Mouse (Mus musculus): ENCODE results near the gene Ghdc. TPM values are rescaled to one million over a fixed set of nuclear protein-coding genes. Genes with fewer than 3 reads are reported as not detected.

The Ghdc gene
- total and polyA plus RNA-seq, 2 experiments from 2014 or later, result 7.0 to 13.0 TPM

DNA sequence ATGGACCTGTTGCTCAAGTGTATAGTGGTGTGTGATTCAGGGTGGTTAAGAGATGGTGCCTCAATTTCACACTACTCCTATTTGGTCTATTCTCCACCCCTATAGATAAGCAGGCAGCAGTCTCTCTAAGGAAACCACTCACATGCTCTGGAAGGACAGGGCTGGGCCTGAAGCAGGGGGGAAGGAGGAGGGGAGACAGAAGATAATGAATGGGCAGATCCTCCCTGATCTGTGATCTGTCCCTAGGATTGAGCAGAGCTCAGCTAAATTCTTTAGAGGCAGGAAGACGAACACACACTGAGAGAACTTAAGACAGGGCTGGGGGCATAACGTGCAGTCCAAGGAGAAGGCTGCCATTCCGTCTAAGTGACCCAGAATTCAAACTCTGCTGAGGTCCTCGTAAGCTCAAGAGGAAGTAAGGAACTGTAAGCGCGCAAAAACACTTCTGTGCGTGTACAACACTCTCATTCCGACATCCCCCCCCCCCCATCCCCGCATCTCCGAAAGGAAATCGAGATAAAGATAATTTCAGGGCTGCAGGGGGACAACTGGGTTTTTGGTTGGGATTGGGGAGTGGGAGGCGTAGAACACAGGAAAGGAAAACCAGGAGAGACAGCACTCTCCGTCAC lies 33.5 kb downstream of the Ghdc start:
- Histone ChIP-seq H3K9ac (replicated peaks; ENCODE audit: low read depth, low read length) (peak overlapping the region; percentile 91), H3K27ac (ENCODE audit: low read depth) (peak overlapping the region; percentile 76), H3K4me1 (ENCODE audit: control insufficient read depth, insufficient read depth) (peaks cover 21% of the 10 kb centered on the region), H3K27me3 (ENCODE audit: control insufficient read depth, insufficient read depth, low read length) (no peaks in the 10 kb centered on the region), H3K4me3 (ENCODE audit: low read depth, low read length) (peak overlapping the region; percentile 82), H3K9me3 (replicated peaks; ENCODE audit: control insufficient read depth, low read length) (no peaks in the 10 kb centered on the region), H3K36me3 (replicated peaks; ENCODE audit: control insufficient read depth, insufficient read depth, low read length) (peaks cover 15% of the 10 kb centered on the region), H3K4me2 (ENCODE audit: low read depth, low read length) (peak overlapping the region; percentile 85)
- TF ChIP-seq CTCF (IDR thresholded peaks at IDR 0.05; ENCODE audit: low read depth), result no peak
- TF ChIP-seq EP300 (IDR thresholded peaks at IDR 0.05; ENCODE audit: low read depth), result no peak
- ATAC-seq (ENCODE audit: insufficient read depth, low read depth) (no peak), DNase-seq (ENCODE audit: low spot score) (no peak)
- WGBS, result under 1% methylated on average over 13 of the region's 13 CpGs

DNA sequence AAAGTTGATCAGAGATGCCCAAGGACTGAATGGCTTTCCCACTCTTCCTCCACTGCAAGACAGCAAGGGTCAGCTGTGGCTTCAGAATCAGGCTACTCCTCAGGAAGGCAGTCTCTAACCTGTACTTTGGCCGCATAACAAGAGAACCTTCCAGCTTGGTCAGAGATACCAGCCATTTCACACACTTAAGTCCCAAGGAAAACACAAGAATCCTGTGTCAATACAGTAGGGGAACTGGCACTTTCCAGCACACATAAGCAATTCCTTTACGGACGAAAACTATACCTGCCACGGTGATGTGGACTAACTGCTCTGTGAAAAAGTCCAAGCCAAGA lies 34.0 kb downstream of the Ghdc start:
- Histone ChIP-seq H3K9me3 (replicated peaks; ENCODE audit: control insufficient read depth, low read length) (no peaks in the 10 kb centered on the region), H3K36me3 (replicated peaks; ENCODE audit: control insufficient read depth, insufficient read depth, low read length) (peaks cover 15% of the 10 kb centered on the region), H3K4me2 (ENCODE audit: low read depth, low read length) (peak overlapping the region; percentile 85), H3K4me3 (ENCODE audit: low read depth, low read length) (peak overlapping the region; percentile 82; the same call in 1 of the 2 replicates), H3K9ac (replicated peaks; ENCODE audit: low read depth, low read length) (peak overlapping the region; percentile 91; the same call in 1 of the 2 replicates), H3K27ac (ENCODE audit: low read depth) (no peak overlapping the region), H3K27me3 (ENCODE audit: control insufficient read depth, insufficient read depth, low read length) (no peaks in the 10 kb centered on the region), H3K4me1 (ENCODE audit: control insufficient read depth, insufficient read depth) (peaks cover 21% of the 10 kb centered on the region)
- TF ChIP-seq EP300 (IDR thresholded peaks at IDR 0.05; ENCODE audit: low read depth), result no peak
- 54% methylated on average over 4 of the region's 4 CpGs for WGBS
- DNase-seq (ENCODE audit: low spot score), result no peak
- ATAC-seq (ENCODE audit: insufficient read depth, low read depth), result no peak

DNA sequence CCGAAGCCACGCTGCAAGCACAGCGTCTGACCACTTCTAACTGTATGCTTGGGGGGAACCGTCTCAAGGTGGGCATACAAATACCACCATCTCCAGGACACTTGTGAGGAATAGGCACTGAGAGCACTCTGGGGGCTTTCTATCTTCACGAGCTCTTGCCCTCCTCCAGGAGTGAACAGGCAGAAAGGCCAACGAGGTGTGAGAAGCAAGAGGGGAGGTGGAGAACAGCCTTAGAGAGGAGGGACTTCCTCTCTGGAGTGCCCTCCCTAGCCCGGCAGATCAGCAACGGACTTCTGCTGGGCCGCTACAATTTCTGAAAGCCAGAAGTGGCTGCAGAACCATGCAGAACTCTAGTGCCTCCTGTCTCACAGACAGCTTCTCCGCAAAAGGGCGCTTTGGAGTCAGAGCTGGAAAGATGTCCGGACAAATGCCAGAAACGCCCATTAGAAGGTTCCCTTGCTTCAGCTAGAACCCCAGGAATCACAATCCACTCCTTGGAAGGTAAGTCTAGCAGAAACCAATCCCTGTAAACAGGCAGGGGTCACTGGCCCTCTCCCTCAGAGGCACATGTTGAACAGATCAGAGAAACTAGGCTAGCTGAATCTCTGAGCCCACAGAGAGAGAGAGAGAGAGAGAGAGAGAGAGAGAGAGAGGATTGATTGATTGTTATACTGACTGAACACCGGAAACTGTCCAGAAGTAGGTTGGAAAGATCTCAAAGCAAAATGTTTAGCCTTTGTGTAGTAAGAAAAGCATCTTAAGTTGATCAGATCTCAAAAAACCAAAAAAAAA lies 34.6 kb downstream of the Ghdc start:
- H3K9me3 ChIP-seq (replicated peaks; ENCODE audit: control insufficient read depth, low read length), result no peaks in the 10 kb centered on the region
- H3K4me1 ChIP-seq (ENCODE audit: control insufficient read depth, insufficient read depth), result peaks cover 21% of the 10 kb centered on the region
- peak overlapping the region; percentile 21 for H3K27ac ChIP-seq (ENCODE audit: low read depth)
- H3K9ac ChIP-seq (replicated peaks; ENCODE audit: low read depth, low read length), result peak overlapping the region; percentile 41; the same call in 1 of the 2 replicates
- TF ChIP-seq CTCF (IDR thresholded peaks at IDR 0.05; ENCODE audit: low read depth) (no peak), EP300 (IDR thresholded peaks at IDR 0.05; ENCODE audit: low read depth) (no peak)
- no peaks in the 10 kb centered on the region for H3K27me3 ChIP-seq (ENCODE audit: control insufficient read depth, insufficient read depth, low read length)
- ATAC-seq (ENCODE audit: insufficient read depth, low read depth) (no peak), DNase-seq (ENCODE audit: low spot score) (no peak)
- H3K4me3 ChIP-seq (ENCODE audit: low read depth, low read length), result peak overlapping the region; percentile 82
- 54% methylated on average over 14 of the region's 14 CpGs for WGBS
- H3K36me3 ChIP-seq (replicated peaks; ENCODE audit: control insufficient read depth, insufficient read depth, low read length), result peaks cover 15% of the 10 kb centered on the region
- H3K4me2 ChIP-seq (ENCODE audit: low read depth, low read length), result peak overlapping the region; percentile 85

DNA sequence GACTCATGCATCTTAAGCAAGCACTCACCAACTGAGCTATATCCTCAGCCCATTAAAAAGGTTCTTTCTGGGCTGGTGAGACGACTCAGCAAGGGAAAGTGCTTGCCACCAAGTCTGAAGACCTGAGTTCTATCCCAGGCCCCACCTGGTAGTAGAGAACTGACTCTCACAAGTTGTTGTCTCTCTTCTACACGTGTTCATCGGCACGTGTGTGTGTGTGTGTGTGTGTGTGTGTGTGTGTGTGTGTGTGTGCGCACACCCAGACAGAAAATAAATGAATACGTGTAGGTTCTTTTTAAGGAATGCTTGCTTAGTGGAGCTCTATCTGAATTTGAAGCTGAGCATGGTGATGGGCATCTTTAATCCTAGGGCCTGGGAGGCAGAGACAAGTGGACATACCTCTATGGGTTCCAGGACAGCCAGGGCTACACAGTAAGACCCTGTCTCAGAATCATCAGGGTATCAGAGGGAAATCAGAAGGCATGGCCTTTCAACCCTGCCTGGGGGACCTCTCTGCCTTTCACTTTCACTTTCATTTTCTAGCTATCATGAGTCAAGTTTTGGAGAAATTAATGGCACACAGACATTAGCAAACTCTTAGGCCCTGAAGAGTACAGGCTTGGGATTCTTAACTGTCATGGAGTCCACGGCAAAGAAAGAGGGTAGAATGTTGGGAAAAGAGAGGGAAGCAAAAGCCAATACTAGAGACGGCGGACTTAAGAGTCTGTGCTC lies 35.5 kb downstream of the Ghdc start:
- Histone ChIP-seq H3K27ac (ENCODE audit: low read depth) (peak overlapping the region; percentile 21; the same call in 1 of the 2 replicates), H3K4me1 (ENCODE audit: control insufficient read depth, insufficient read depth) (peaks cover 21% of the 10 kb centered on the region), H3K36me3 (replicated peaks; ENCODE audit: control insufficient read depth, insufficient read depth, low read length) (peaks cover 15% of the 10 kb centered on the region), H3K4me3 (ENCODE audit: low read depth, low read length) (peak overlapping the region; percentile 82), H3K9me3 (replicated peaks; ENCODE audit: control insufficient read depth, low read length) (no peaks in the 10 kb centered on the region), H3K27me3 (ENCODE audit: control insufficient read depth, insufficient read depth, low read length) (no peaks in the 10 kb centered on the region), H3K9ac (replicated peaks; ENCODE audit: low read depth, low read length) (peak overlapping the region; percentile 41; the same call in 1 of the 2 replicates), H3K4me2 (ENCODE audit: low read depth, low read length) (peak overlapping the region; percentile 85)
- TF ChIP-seq EP300 (IDR thresholded peaks at IDR 0.05; ENCODE audit: low read depth) (no peak), CTCF (IDR thresholded peaks at IDR 0.05; ENCODE audit: low read depth) (no peak)
- DNase-seq (ENCODE audit: low spot score) (no peak), ATAC-seq (ENCODE audit: insufficient read depth, low read depth) (no peak)
- 77% methylated on average over 9 of the region's 9 CpGs for WGBS

DNA sequence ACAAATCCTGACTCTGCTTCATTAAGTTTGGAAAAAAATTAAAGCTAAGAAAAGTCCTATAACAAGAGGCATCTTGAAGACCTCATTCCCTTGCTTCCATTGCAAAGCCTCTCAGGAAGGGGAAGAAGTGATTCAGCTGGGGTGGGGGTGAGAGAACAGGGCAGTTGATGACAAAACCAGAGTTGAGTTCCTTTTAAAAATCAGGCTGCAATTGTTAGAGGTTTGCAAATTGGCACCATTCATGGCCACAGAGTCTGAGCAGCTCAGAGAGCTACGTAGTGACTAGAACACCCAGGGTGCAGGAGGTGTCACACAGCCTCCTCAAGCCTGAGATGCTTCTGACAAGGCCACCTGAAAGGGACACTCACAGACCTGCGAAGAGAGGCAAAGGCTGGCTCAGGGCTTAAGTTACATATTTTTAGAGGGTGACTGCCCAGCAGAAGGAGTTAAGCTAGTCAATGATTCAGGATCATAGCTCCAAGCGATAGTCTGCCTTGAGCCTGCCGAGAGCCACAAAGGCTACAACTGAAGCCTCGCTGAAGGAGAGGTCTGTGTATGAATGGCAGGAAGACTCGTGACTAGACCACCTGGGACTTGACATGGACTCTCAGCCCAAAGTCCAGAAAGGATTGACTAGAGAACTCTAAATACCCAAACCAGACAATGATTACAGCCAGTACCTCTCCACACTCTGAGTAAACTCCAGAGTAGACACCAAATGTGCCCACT lies 40.1 kb downstream of the Ghdc start:
- WGBS, result 72% methylated on average over 6 of the region's 6 CpGs
- Histone ChIP-seq H3K9me3 (replicated peaks; ENCODE audit: control insufficient read depth, low read length) (no peaks in the 10 kb centered on the region), H3K4me2 (ENCODE audit: low read depth, low read length) (no peak overlapping the region), H3K4me1 (ENCODE audit: control insufficient read depth, insufficient read depth) (peaks cover 10% of the 10 kb centered on the region; the same call in 1 of the 2 replicates), H3K27me3 (ENCODE audit: control insufficient read depth, insufficient read depth, low read length) (no peaks in the 10 kb centered on the region), H3K36me3 (replicated peaks; ENCODE audit: control insufficient read depth, insufficient read depth, low read length) (peaks cover 22% of the 10 kb centered on the region), H3K27ac (ENCODE audit: low read depth) (no peak overlapping the region), H3K4me3 (ENCODE audit: low read depth, low read length) (no peak overlapping the region), H3K9ac (replicated peaks; ENCODE audit: low read depth, low read length) (no peak overlapping the region)
- no peak for TF ChIP-seq CTCF (IDR thresholded peaks at IDR 0.05; ENCODE audit: low read depth)
- no peak for TF ChIP-seq EP300 (IDR thresholded peaks at IDR 0.05; ENCODE audit: low read depth)
- DNase-seq (ENCODE audit: low spot score) (no peak), ATAC-seq (ENCODE audit: insufficient read depth, low read depth) (no peak)

Data from heart, postnatal 0 days (tissue).